Mouse (Mus musculus) liver, embryonic 13.5 days (tissue): ENCODE results near the gene BC048403. TPM values are rescaled to one million over a fixed set of nuclear protein-coding genes. Genes with fewer than 3 reads are reported as not detected.

ENCODE experiments used
- ATAC-seq: fragments of 200-750 bp; cut with Nextera tagmentation; 2 replicates; pipeline ENCODE4 v1.8.0; 2017; ENCODE audit warnings: low read depth, mild to moderate bottlenecking, moderate number of reproducible peaks, moderate library complexity
- DNase-seq: peaks from one replicate; pipeline ENCODE4 v3.0.0; 2022
- H3K27ac ChIP-seq: fragments of 300-500 bp; sonication (generic); 2 replicates; pipeline ENCODE4 v1.5.1; 2015; ENCODE audit warnings: moderate library complexity, mild to moderate bottlenecking, inconsistent platforms
- H3K27me3 ChIP-seq: fragments of 300-500 bp; sonication (generic); 2 replicates; pipeline ENCODE4 v1.6.1; 2015; ENCODE audit warnings: mild to moderate bottlenecking, inconsistent platforms
- H3K36me3 ChIP-seq: fragments of 300-500 bp; sonication (generic); 2 replicates; pipeline ENCODE4 v1.6.1; 2015; ENCODE audit warnings: mild to moderate bottlenecking, inconsistent platforms
- H3K4me1 ChIP-seq: fragments of 300-500 bp; sonication (generic); replicated peaks from 2 replicates; pipeline ENCODE4 v1.6.1; 2015; ENCODE audit warnings: inconsistent platforms
- H3K4me2 ChIP-seq: fragments of 300-500 bp; sonication (generic); 2 replicates; pipeline ENCODE4 v1.6.1; 2015; ENCODE audit warnings: inconsistent platforms, mild to moderate bottlenecking, moderate library complexity
- H3K4me3 ChIP-seq: fragments of 300-500 bp; sonication (generic); replicated peaks from 2 replicates; pipeline ENCODE4 v1.5.1; 2015; ENCODE audit warnings: mild to moderate bottlenecking, inconsistent platforms
- H3K9ac ChIP-seq: fragments of 300-500 bp; sonication (generic); 2 replicates; pipeline ENCODE4 v1.6.1; 2015; ENCODE audit warnings: mild to moderate bottlenecking, inconsistent platforms
- H3K9me3 ChIP-seq: fragments of 300-500 bp; sonication (generic); replicated peaks from 2 replicates; pipeline ENCODE4 v1.6.1; 2016; ENCODE audit warnings: inconsistent platforms
- WGBS: fragments of 180-500 bp; shearing (Covaris S2); methylation state at CpG from one replicate; pipeline ENCODE4 v1.1.7; 2015; ENCODE audit not compliant: insufficient replicate concordance; 5-methylcytosine and 5-hydroxymethylcytosine counted together
- polyA plus RNA-seq: library from polyadenylated mRNA; unstranded; fragments of >200 nt; fragmentation: Nextera tagmentation; extraction: Ambion mirVana; gene quantifications from 2 replicates; pipeline ENCODE4 v1.2.1, GENCODE M21; 2015

The BC048403 gene
- polyA plus RNA-seq, 1 experiment from 2014 or later, result 1.6 TPM

DNA sequence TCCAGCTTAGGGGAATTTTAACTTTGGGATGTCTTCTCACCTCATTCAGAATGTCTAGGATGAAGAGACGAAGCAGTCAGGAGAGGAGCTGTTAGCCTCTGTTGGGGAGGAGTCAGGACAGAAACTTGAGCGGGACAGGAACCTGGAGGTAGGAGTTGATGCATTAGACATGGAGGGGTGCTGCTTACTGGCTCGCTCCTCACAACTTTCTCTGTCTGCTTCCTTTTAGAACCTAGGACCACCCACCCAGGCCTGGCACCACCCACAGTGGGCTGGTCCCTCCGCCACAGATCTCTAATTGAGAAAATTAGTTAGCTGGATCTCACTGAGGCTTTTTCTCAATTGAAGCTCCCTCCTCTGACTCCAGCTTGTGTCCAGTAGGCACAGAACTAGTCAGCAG is 13.2 kb upstream of the BC048403 start:
- H3K27me3 ChIP-seq, result no peaks in the 10 kb centered on the region
- no peak overlapping the region for H3K27ac ChIP-seq
- H3K4me3 ChIP-seq, result no peak overlapping the region
- no peaks in the 10 kb centered on the region for H3K36me3 ChIP-seq
- WGBS, result 48% methylated on average over 4 of the region's 4 CpGs
- ATAC-seq, result no peak
- H3K9ac ChIP-seq, result no peak overlapping the region
- DNase-seq, result no peak
- peaks cover 2% of the 10 kb centered on the region; the same call in 1 of the 2 replicates for H3K9me3 ChIP-seq
- no peaks in the 10 kb centered on the region for H3K4me1 ChIP-seq
- no peak overlapping the region for H3K4me2 ChIP-seq

DNA sequence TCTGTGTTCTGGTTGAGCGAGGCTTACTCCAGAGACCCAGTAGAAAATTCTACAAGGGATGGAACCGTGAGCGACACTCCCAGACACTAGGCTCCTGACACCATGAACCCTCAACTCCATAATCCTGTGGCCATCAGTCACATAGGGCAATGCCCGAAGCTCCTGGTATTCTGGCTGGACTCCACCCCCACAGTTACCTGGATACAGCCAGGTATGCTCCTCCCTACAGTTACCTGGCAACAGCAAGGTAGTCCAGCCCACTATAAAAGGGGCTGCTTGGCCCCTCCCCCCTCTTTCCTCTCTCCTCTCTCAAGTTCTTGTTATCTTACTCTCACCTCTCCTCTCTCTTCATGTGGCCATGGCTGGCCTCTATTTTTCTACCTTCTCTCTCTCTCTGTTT is 12.6 kb upstream of the BC048403 start:
- no peaks in the 10 kb centered on the region; the same call in 1 of the 2 replicates for H3K9me3 ChIP-seq
- no peak overlapping the region for H3K9ac ChIP-seq
- no peak overlapping the region for H3K4me2 ChIP-seq
- no peaks in the 10 kb centered on the region for H3K27me3 ChIP-seq
- ATAC-seq (no peak), DNase-seq (no peak)
- H3K36me3 ChIP-seq, result no peaks in the 10 kb centered on the region
- 61% methylated on average over 4 of the region's 4 CpGs for WGBS
- H3K4me3 ChIP-seq, result no peak overlapping the region
- no peak overlapping the region for H3K27ac ChIP-seq
- H3K4me1 ChIP-seq, result no peaks in the 10 kb centered on the region

DNA sequence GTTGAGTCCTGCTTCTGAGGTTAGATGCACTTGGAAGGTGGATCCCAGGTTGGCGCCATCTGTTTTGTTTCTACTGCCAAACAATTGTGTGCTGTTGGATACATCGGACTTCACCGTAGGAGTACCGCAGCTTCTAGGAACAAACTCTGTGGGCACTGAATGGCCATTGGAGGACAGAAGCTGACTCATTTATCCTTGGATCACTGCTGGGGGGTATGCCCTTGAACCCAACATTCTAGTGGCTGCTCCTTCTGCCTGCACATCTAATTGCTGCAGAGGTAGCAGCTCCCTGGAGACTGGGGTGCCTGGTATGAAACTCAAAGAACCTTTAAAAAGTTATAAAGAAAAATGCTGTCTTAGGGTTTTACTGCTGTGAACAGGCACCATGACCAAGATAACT is 11.5 kb upstream of the BC048403 start:
- Histone ChIP-seq H3K9ac (no peak overlapping the region), H3K27ac (no peak overlapping the region), H3K4me1 (no peaks in the 10 kb centered on the region), H3K36me3 (no peaks in the 10 kb centered on the region), H3K9me3 (no peaks in the 10 kb centered on the region), H3K4me3 (no peak overlapping the region), H3K4me2 (no peak overlapping the region), H3K27me3 (no peaks in the 10 kb centered on the region)
- ATAC-seq, result no peak
- no peak for DNase-seq
- 85% methylated on average over 4 of the region's 4 CpGs for WGBS

DNA sequence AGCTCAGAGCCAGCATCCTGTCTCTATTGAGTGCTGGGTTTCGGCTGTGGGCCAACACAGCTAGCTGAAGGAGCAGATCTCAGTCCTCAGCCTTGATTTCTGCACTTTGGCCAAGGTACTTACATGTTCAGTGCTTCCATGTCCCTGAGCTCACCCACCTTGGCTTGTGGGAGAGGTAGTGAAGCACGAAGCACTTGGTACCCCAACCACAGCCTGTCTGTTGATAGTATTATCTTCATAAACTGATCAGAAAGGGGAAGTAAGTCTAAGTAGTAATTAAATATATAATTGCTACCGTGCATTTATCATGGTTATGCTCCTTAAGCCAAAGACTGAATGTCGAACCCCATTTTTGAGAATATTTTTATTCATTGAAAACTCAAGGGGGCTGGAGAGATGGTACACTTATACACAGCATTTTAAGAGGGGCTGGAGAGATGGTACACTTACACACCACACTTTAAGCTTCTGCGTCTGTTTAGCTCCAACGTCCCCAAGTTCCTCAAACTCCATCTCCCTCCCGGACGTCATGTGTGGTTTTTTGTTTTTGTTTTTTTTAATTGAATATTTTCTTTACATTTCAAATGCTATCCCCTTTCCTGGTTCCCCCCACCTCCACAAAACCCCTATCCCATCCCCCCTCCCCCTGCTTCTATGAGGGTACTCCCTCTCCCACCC is 8.6 kb upstream of the BC048403 start:
- Histone ChIP-seq H3K9me3 (no peaks in the 10 kb centered on the region), H3K27me3 (no peaks in the 10 kb centered on the region), H3K36me3 (no peaks in the 10 kb centered on the region), H3K4me2 (no peak overlapping the region), H3K4me3 (no peak overlapping the region), H3K9ac (no peak overlapping the region), H3K27ac (no peak overlapping the region), H3K4me1 (no peaks in the 10 kb centered on the region)
- ATAC-seq (no peak), DNase-seq (no peak)
- WGBS, result 49% methylated on average over 8 of the region's 8 CpGs

DNA sequence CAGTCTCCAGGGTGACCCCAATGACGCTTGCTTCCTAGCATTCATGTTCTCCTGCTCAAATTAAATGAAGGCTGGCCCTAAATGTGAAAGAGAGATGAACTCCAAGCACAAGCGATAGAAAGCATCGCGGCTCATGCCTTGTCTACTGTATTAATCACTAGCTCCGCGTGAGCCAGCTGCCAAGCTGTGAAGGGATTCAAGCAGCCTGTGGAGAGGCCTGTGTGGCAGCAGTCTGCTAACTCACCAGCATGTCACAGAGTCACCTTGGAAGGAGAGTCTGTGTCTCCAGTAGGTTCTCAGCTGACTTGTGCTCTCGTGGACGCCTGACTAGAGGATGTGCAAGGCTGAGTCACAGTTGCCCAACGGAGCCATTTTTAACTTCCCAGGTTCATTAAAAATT is 7.2 kb upstream of the BC048403 start:
- Histone ChIP-seq H3K4me3 (no peak overlapping the region), H3K4me2 (no peak overlapping the region), H3K27ac (no peak overlapping the region), H3K27me3 (no peaks in the 10 kb centered on the region), H3K36me3 (no peaks in the 10 kb centered on the region), H3K4me1 (no peaks in the 10 kb centered on the region), H3K9ac (no peak overlapping the region), H3K9me3 (no peaks in the 10 kb centered on the region)
- no peak for ATAC-seq
- WGBS, result 81% methylated on average over 9 of the region's 9 CpGs
- no peak for DNase-seq

GRCm38 (mm10) chr10:121737256-121737655 is 2.5 kb upstream of the BC048403 start:
- Histone ChIP-seq H3K4me2 (no peak overlapping the region), H3K27me3 (no peaks in the 10 kb centered on the region), H3K9ac (no peak overlapping the region), H3K36me3 (no peaks in the 10 kb centered on the region), H3K4me3 (no peak overlapping the region), H3K4me1 (peaks cover 21% of the 10 kb centered on the region), H3K27ac (no peak overlapping the region), H3K9me3 (no peaks in the 10 kb centered on the region)
- WGBS, result 76% methylated on average over 3 of the region's 3 CpGs
- ATAC-seq (no peak), DNase-seq (no peak)

- H3K4me2 ChIP-seq, result no peak overlapping the region
- H3K9ac ChIP-seq, result no peak overlapping the region
- peaks cover 36% of the 10 kb centered on the region for H3K36me3 ChIP-seq
- no peaks in the 10 kb centered on the region for H3K27me3 ChIP-seq
- H3K9me3 ChIP-seq, result no peaks in the 10 kb centered on the region
- H3K27ac ChIP-seq, result no peak overlapping the region
- no peak overlapping the region for H3K4me3 ChIP-seq
- DNase-seq (no peak), ATAC-seq (no peak)
- 71% methylated on average over 4 of the region's 4 CpGs for WGBS
- peaks cover 24% of the 10 kb centered on the region for H3K4me1 ChIP-seq
These were observed 2.6 kb downstream of the BC048403 start for GRCm38 (mm10) chr10:121742336-121742735.

GRCm38 (mm10) chr10:121750175-121750574 is 10.4 kb downstream of the BC048403 start:
- Histone ChIP-seq H3K9ac (no peak overlapping the region), H3K27me3 (no peaks in the 10 kb centered on the region), H3K4me2 (no peak overlapping the region), H3K4me3 (no peak overlapping the region), H3K4me1 (no peaks in the 10 kb centered on the region), H3K9me3 (no peaks in the 10 kb centered on the region), H3K36me3 (peaks cover 59% of the 10 kb centered on the region), H3K27ac (no peak overlapping the region)
- no peak for DNase-seq
- ATAC-seq, result no peak
- 89% methylated on average over 12 of the region's 12 CpGs for WGBS

- WGBS, result 63% methylated on average over 5 of the region's 5 CpGs
- Histone ChIP-seq H3K4me2 (no peak overlapping the region), H3K4me3 (no peak overlapping the region), H3K27ac (no peak overlapping the region), H3K4me1 (no peaks in the 10 kb centered on the region), H3K9me3 (no peaks in the 10 kb centered on the region), H3K9ac (no peak overlapping the region), H3K27me3 (no peaks in the 10 kb centered on the region), H3K36me3 (peaks cover 20% of the 10 kb centered on the region)
- ATAC-seq (no peak), DNase-seq (no peak)
These were observed 14.5 kb downstream of the BC048403 start for GRCm38 (mm10) chr10:121754237-121754636.

- no peak overlapping the region for H3K4me2 ChIP-seq
- H3K36me3 ChIP-seq, result peaks cover 11% of the 10 kb centered on the region
- no peak overlapping the region for H3K9ac ChIP-seq
- no peak for ATAC-seq
- H3K4me3 ChIP-seq, result no peak overlapping the region
- no peak overlapping the region for H3K27ac ChIP-seq
- H3K4me1 ChIP-seq, result no peaks in the 10 kb centered on the region
- no peaks in the 10 kb centered on the region for H3K9me3 ChIP-seq
- 43% methylated on average over 1 of the region's 1 CpGs for WGBS
- H3K27me3 ChIP-seq, result no peaks in the 10 kb centered on the region
- no peak for DNase-seq
These were observed 16.1 kb downstream of the BC048403 start for GRCm38 (mm10) chr10:121755822-121756221.

DNA sequence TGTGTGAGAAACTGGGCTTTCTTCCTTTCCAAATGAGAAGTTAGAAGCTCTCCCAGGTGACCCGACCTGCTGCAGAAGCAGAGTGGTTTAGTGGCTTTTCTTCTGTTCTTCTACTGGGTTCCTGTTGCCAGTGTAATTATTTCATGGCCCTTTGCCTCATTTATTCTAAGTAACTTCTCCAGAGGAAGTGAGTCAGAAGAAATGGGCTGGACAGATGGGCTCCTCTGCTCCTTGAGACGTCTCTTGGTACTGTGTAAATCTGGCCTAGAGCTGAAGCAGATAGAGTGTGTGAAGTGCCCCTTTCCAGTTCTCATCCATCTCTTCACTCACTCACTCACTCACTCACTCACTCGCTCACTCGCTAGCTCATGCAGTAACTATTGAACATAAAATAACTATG is 16.9 kb downstream of the BC048403 start:
- Histone ChIP-seq H3K9ac (no peak overlapping the region), H3K4me1 (no peaks in the 10 kb centered on the region), H3K4me2 (no peak overlapping the region), H3K27ac (no peak overlapping the region), H3K36me3 (peaks cover 4% of the 10 kb centered on the region), H3K27me3 (no peaks in the 10 kb centered on the region), H3K9me3 (no peaks in the 10 kb centered on the region), H3K4me3 (no peak overlapping the region)
- 60% methylated on average over 4 of the region's 4 CpGs for WGBS
- no peak for ATAC-seq
- DNase-seq, result no peak

- Histone ChIP-seq H3K4me2 (no peak overlapping the region), H3K27me3 (no peaks in the 10 kb centered on the region), H3K4me3 (no peak overlapping the region), H3K9me3 (no peaks in the 10 kb centered on the region), H3K9ac (no peak overlapping the region), H3K36me3 (no peaks in the 10 kb centered on the region), H3K4me1 (no peaks in the 10 kb centered on the region), H3K27ac (no peak overlapping the region)
- no peak for DNase-seq
- ATAC-seq, result no peak
- 52% methylated on average over 8 of the region's 8 CpGs for WGBS
These were observed 19.4 kb downstream of the BC048403 start for GRCm38 (mm10) chr10:121759095-121759494.
